23 mouse cellular contexts compared by ENCODE assay signal in the genomic region with DNA sequence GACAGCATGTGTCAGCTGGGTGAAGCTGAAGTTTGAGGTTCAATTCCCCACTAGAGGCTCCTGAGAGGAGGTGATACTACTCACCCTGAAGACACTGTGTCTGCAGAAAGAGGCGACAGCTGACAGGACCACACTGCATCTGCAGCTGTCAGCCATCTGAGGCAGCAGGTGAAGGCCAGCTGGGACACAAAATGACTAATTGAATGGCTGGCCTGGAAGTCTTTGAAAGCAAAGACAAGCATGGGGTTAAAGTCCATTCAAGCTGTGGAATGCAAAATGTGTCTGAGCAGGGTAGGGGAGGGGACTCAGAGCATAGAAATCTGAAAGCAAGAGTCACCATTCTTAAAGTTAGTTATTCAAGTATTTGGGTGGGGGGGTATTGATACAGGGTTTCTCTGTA. TPM values are rescaled to one million over a fixed set of nuclear protein-coding genes. Genes with fewer than 3 reads are reported as not detected.
DNase-seq lines count a peak whose midpoint lies in the region; ATAC-seq and TF ChIP-seq lines count a peak whose summit lies in the region.
"Had no signal": no experiment of that assay in that cellular context is flagged by ENCODE, and none has a peak within 500 bp of the region (broad histone marks: within the 10 kb centered on the region; RNA-seq: fewer than 3 reads in every experiment).

No protein-coding gene starts in this region.

- WGBS in hindbrain, embryonic 11.5 days = 21% methylated on average over 1 of the region's 1 CpGs
- 13% methylated on average over 1 of the region's 1 CpGs for WGBS in hindbrain, embryonic 14.5 days
- 38% methylated on average over 1 of the region's 1 CpGs for WGBS in embryonic facial prominence, embryonic 14.5 days
- WGBS in stomach, embryonic 15.5 days = 36% methylated on average over 1 of the region's 1 CpGs
- WGBS in liver, postnatal 0 days (ENCODE audit: insufficient replicate concordance) = 45% methylated on average over 1 of the region's 1 CpGs

- TF ChIP-seq EP300 in liver, postnatal 0 days (IDR thresholded peaks at IDR 0.05; ENCODE audit: low read depth) = no peak

- no peak for TF ChIP-seq CTCF in brain, embryonic 14.5 days (IDR thresholded peaks at IDR 0.05; ENCODE audit: borderline replicate concordance, extremely low read depth, insufficient read depth, insufficient read length)
- no peak for TF ChIP-seq CTCF in liver, postnatal 0 days (IDR thresholded peaks at IDR 0.05; ENCODE audit: low read depth)

- no peak overlapping the region for H3K27ac ChIP-seq in hindbrain, embryonic 11.5 days (ENCODE audit: low read depth, low read length)
- H3K27ac ChIP-seq in hindbrain, embryonic 14.5 days = no peak overlapping the region
- H3K27ac ChIP-seq in embryonic facial prominence, embryonic 14.5 days (replicated peaks; ENCODE audit: low read depth, low read length) = no peak overlapping the region
- no peak overlapping the region for H3K27ac ChIP-seq in stomach, embryonic 15.5 days
- H3K27ac ChIP-seq in liver, postnatal 0 days (ENCODE audit: low read depth) = no peak overlapping the region
- H3K27ac ChIP-seq: embryonic facial prominence, embryonic 13.5 days; left cerebral cortex, adult 2 months; limb, embryonic 12.5 days; liver, embryonic 14.5 days had no signal

- no peak overlapping the region for H3K4me3 ChIP-seq in hindbrain, embryonic 11.5 days (ENCODE audit: low read depth, low read length)
- H3K4me3 ChIP-seq in hindbrain, embryonic 14.5 days (replicated peaks; ENCODE audit: low read length) = no peak overlapping the region
- H3K4me3 ChIP-seq in embryonic facial prominence, embryonic 14.5 days (ENCODE audit: low read depth, low read length) = no peak overlapping the region
- no peak overlapping the region for H3K4me3 ChIP-seq in stomach, embryonic 15.5 days (replicated peaks)
- H3K4me3 ChIP-seq in liver, postnatal 0 days (ENCODE audit: low read depth, low read length) = no peak overlapping the region
- H3K4me3 ChIP-seq: embryonic facial prominence, embryonic 13.5 days; left cerebral cortex, adult 2 months; limb, embryonic 12.5 days had no signal

- H3K9ac ChIP-seq in hindbrain, embryonic 11.5 days (ENCODE audit: low read depth, low read length) = no peak overlapping the region
- H3K9ac ChIP-seq in hindbrain, embryonic 14.5 days = no peak overlapping the region
- no peak overlapping the region for H3K9ac ChIP-seq in embryonic facial prominence, embryonic 14.5 days (ENCODE audit: low read depth, low read length)
- H3K9ac ChIP-seq in stomach, embryonic 15.5 days = no peak overlapping the region
- no peak overlapping the region for H3K9ac ChIP-seq in liver, postnatal 0 days (replicated peaks)
- H3K9ac ChIP-seq: embryonic facial prominence, embryonic 13.5 days; forebrain, postnatal 0 days; limb, embryonic 12.5 days; liver, embryonic 14.5 days had no signal

- no peaks in the 10 kb centered on the region for H3K36me3 ChIP-seq in hindbrain, embryonic 11.5 days (ENCODE audit: control insufficient read depth, insufficient read depth, low read length)
- H3K36me3 ChIP-seq in hindbrain, embryonic 14.5 days (replicated peaks; ENCODE audit: control insufficient read depth, insufficient read depth) = no peaks in the 10 kb centered on the region
- no peaks in the 10 kb centered on the region for H3K36me3 ChIP-seq in embryonic facial prominence, embryonic 14.5 days (ENCODE audit: control insufficient read depth, insufficient read depth, low read length)
- no peaks in the 10 kb centered on the region for H3K36me3 ChIP-seq in stomach, embryonic 15.5 days
- H3K36me3 ChIP-seq in liver, postnatal 0 days (replicated peaks; ENCODE audit: insufficient read depth, low read length) = no peaks in the 10 kb centered on the region
- H3K36me3 ChIP-seq: embryonic facial prominence, embryonic 13.5 days; limb, embryonic 12.5 days had no signal

- H3K27me3 ChIP-seq in hindbrain, embryonic 11.5 days (ENCODE audit: control insufficient read depth, insufficient read depth, low read length) = no peaks in the 10 kb centered on the region
- H3K27me3 ChIP-seq in hindbrain, embryonic 14.5 days (ENCODE audit: control insufficient read depth, insufficient read depth, low read length) = no peaks in the 10 kb centered on the region
- H3K27me3 ChIP-seq in embryonic facial prominence, embryonic 14.5 days (replicated peaks; ENCODE audit: control insufficient read depth, insufficient read depth, low read length) = no peaks in the 10 kb centered on the region
- no peaks in the 10 kb centered on the region for H3K27me3 ChIP-seq in stomach, embryonic 15.5 days (replicated peaks)
- no peaks in the 10 kb centered on the region for H3K27me3 ChIP-seq in liver, postnatal 0 days (ENCODE audit: insufficient read depth, low read length)
- H3K27me3 ChIP-seq: limb, embryonic 12.5 days had no signal

- ATAC-seq in hindbrain, embryonic 11.5 days (ENCODE audit: low FRiP score) = peak; percentile 51
- ATAC-seq in hindbrain, embryonic 14.5 days (ENCODE audit: low FRiP score) = no peak
- no peak for ATAC-seq in embryonic facial prominence, embryonic 14.5 days (ENCODE audit: low read depth)
- peak; percentile 27; the same call in 1 of the 2 replicates for ATAC-seq in stomach, embryonic 15.5 days (ENCODE audit: insufficient read depth, low FRiP score, low read depth)
- no peak for ATAC-seq in liver, postnatal 0 days
- ATAC-seq: forebrain, postnatal 0 days; lung, postnatal 0 days had no signal

- H3K4me2 ChIP-seq in hindbrain, embryonic 11.5 days (replicated peaks; ENCODE audit: low read depth, low read length) = no peak overlapping the region
- H3K4me2 ChIP-seq in hindbrain, embryonic 14.5 days (replicated peaks) = no peak overlapping the region
- no peak overlapping the region for H3K4me2 ChIP-seq in embryonic facial prominence, embryonic 14.5 days (ENCODE audit: low read depth, low read length)
- no peak overlapping the region for H3K4me2 ChIP-seq in stomach, embryonic 15.5 days
- no peak overlapping the region for H3K4me2 ChIP-seq in liver, postnatal 0 days (ENCODE audit: low read depth, low read length)
- H3K4me2 ChIP-seq: embryonic facial prominence, embryonic 13.5 days; heart, embryonic 11.5 days; limb, embryonic 12.5 days had no signal

- no peaks in the 10 kb centered on the region for H3K4me1 ChIP-seq in hindbrain, embryonic 11.5 days (replicated peaks; ENCODE audit: control insufficient read depth, insufficient read depth, low read length)
- H3K4me1 ChIP-seq in hindbrain, embryonic 14.5 days (replicated peaks; ENCODE audit: control insufficient read depth, insufficient read depth, low read length) = no peaks in the 10 kb centered on the region; the same call in 1 of the 2 replicates
- no peaks in the 10 kb centered on the region for H3K4me1 ChIP-seq in embryonic facial prominence, embryonic 14.5 days (ENCODE audit: control insufficient read depth, insufficient read depth, low read length)
- peaks cover 4% of the 10 kb centered on the region; the same call in 1 of the 2 replicates for H3K4me1 ChIP-seq in stomach, embryonic 15.5 days
- H3K4me1 ChIP-seq in liver, postnatal 0 days (ENCODE audit: insufficient read depth) = no peaks in the 10 kb centered on the region
- H3K4me1 ChIP-seq: embryonic facial prominence, embryonic 13.5 days; limb, embryonic 12.5 days had no signal

- no peaks in the 10 kb centered on the region for H3K9me3 ChIP-seq in hindbrain, embryonic 11.5 days (ENCODE audit: control insufficient read depth, low read length)
- H3K9me3 ChIP-seq in hindbrain, embryonic 14.5 days (ENCODE audit: control insufficient read depth, low read length) = no peaks in the 10 kb centered on the region
- H3K9me3 ChIP-seq in embryonic facial prominence, embryonic 14.5 days (ENCODE audit: control insufficient read depth, low read length) = no peaks in the 10 kb centered on the region
- H3K9me3 ChIP-seq in stomach, embryonic 15.5 days = no peaks in the 10 kb centered on the region
- no peaks in the 10 kb centered on the region for H3K9me3 ChIP-seq in liver, postnatal 0 days (ENCODE audit: low read length)
- H3K9me3 ChIP-seq: embryonic facial prominence, embryonic 13.5 days; limb, embryonic 12.5 days had no signal

- no peak for TF ChIP-seq POLR2A in brain, embryonic 14.5 days (IDR thresholded peaks at IDR 0.05; ENCODE audit: borderline replicate concordance, extremely low read depth, insufficient read depth, insufficient read length, poor library complexity, severe bottlenecking)

- DNase-seq in hindbrain, embryonic 11.5 days (ENCODE audit: low spot score) = peak; percentile 64
- no peak for DNase-seq in hindbrain, embryonic 14.5 days (ENCODE audit: low spot score)
- peak; percentile 25 for DNase-seq in brain, embryonic 14.5 days (ENCODE audit: low read depth)
- peak; percentile 39 for DNase-seq in embryonic facial prominence, embryonic 14.5 days (ENCODE audit: low spot score)
- no peak for DNase-seq in liver, postnatal 0 days
- DNase-seq in gastrocnemius, postnatal 25 days = no peak
- DNase-seq: adrenal gland, postnatal 36 days; B cell, adult 2 months; cerebellum, adult 18-20 months; cerebellum, postnatal 25 days; forebrain, postnatal 0 days; heart, postnatal 10 days; kidney, adult 8-10 months; kidney, postnatal 14 days; midbrain, embryonic 14.5 days; thymus, postnatal 36 days had no signal

RNA-seq across cellular contexts. Expression of gene Tnfsf13b, which starts 54.7 kb away (rescaled TPM):
- polyA plus RNA-seq in hindbrain, embryonic 11.5 days (2014; fragmentation: Nextera tagmentation; extraction: Ambion mirVana) = 0.36 and 0.47 TPM in 2 replicates
- polyA plus RNA-seq in hindbrain, embryonic 14.5 days (2014; fragmentation: Nextera tagmentation; extraction: Ambion mirVana) = 0.46 and 0.65 TPM in 2 replicates
- 0.35 and 0.64 TPM in 2 replicates for polyA plus RNA-seq in brain, embryonic 14.5 days (2012; rRNA removed)
- 0.15 and 0.38 TPM in 2 replicates for polyA plus RNA-seq in embryonic facial prominence, embryonic 14.5 days (2014; fragmentation: Nextera tagmentation; extraction: Ambion mirVana)
- 0.52 and 0.94 TPM in 2 replicates for polyA plus RNA-seq in stomach, embryonic 15.5 days (2015; fragmentation: Nextera tagmentation; extraction: Ambion mirVana)
- polyA plus RNA-seq in liver, postnatal 0 days (2015; fragmentation: Nextera tagmentation; extraction: Ambion mirVana) = 0.58 and 0.69 TPM in 2 replicates
- under 1 TPM; 0.92 to 0.99 TPM for total RNA-seq in gastrocnemius, postnatal 25 days (2021)

Comparison
In these comparisons a context has a peak if more than half of its experiments do, and no peak if none do; other contexts are left out.
1. ATAC-seq: peak in hindbrain, embryonic 11.5 days (single experiment) and stomach, embryonic 15.5 days (single experiment); none in hindbrain, embryonic 14.5 days (single experiment), embryonic facial prominence, embryonic 14.5 days (single experiment) and liver, postnatal 0 days (single experiment).
2. DNase-seq: peak in hindbrain, embryonic 11.5 days (single experiment), brain, embryonic 14.5 days (single experiment) and embryonic facial prominence, embryonic 14.5 days (single experiment); none in hindbrain, embryonic 14.5 days (single experiment), liver, postnatal 0 days (single experiment) and gastrocnemius, postnatal 25 days (single experiment).